In the genomic region with DNA sequence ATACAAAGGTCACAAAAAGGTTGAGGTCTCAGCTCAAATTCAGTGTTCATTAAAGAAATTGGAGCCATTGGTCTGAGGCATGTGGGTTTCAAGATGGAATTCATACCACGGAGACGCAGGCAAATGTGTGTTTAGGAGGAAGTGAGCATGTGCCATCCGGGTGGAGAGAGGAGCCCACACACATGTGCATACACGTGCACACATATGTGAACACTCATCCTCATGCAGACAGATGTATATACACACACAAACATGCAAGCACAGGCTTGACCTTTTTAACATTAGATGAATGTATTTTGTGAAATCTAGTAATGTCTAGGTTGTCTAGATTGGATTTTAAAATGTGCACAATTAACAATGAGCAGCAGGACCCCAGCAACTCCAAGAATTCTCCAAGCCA, we compare ENCODE assay signal across 27 mouse cellular contexts. TPM values are rescaled to one million over a fixed set of nuclear protein-coding genes. Genes with fewer than 3 reads are reported as not detected.
DNase-seq lines count a peak whose midpoint lies in the region; ATAC-seq and TF ChIP-seq lines count a peak whose summit lies in the region.
"Had no signal": no experiment of that assay in that cellular context is flagged by ENCODE, and none has a peak within 500 bp of the region (broad histone marks: within the 10 kb centered on the region; RNA-seq: fewer than 3 reads in every experiment).

No protein-coding gene starts in this region.

- peak; percentile 54 for DNase-seq in heart, adult 11 months
- DNase-seq in heart, postnatal 14 days, result no peak
- DNase-seq in thymus, postnatal 10 days (ENCODE audit: low spot score in 2 of 2), result no peak
- DNase-seq in gastrocnemius, postnatal 4 days (ENCODE audit: low spot score in 2 of 2), result no peak
- DNase-seq: adrenal gland, postnatal 14 days; cerebellum, adult 2 months; cerebellum, postnatal 10 days; gastrocnemius, postnatal 10 days; heart, postnatal 36 days had no signal

- intact Hi-C loops in heart, postnatal 14 days (cut with DNase I), result no loop called here

- H3K36me3 ChIP-seq in liver, embryonic 15.5 days (replicated peaks), result no peaks in the 10 kb centered on the region
- no peaks in the 10 kb centered on the region for H3K36me3 ChIP-seq in liver, embryonic 12.5 days
- H3K36me3 ChIP-seq: embryonic facial prominence, embryonic 15.5 days; heart, embryonic 12.5 days; hindbrain, embryonic 15.5 days had no signal

- H3K4me1 ChIP-seq in liver, embryonic 15.5 days (replicated peaks), result peaks cover 27% of the 10 kb centered on the region
- peaks cover 31% of the 10 kb centered on the region for H3K4me1 ChIP-seq in liver, embryonic 12.5 days
- peaks cover 42% of the 10 kb centered on the region for H3K4me1 ChIP-seq in bone marrow macrophage, adult 2 months (ENCODE audit: control insufficient read depth, insufficient read depth, low read length)

- no peaks in the 10 kb centered on the region for H3K27me3 ChIP-seq in liver, embryonic 15.5 days
- H3K27me3 ChIP-seq in liver, embryonic 12.5 days (replicated peaks), result 0 out of 2 replicates have a peak, but pooled peaks cover 4% of the 10 kb centered on the region
- H3K27me3 ChIP-seq: embryonic facial prominence, embryonic 15.5 days; hindbrain, embryonic 15.5 days; Patski had no signal

- no peak for ATAC-seq in liver, embryonic 15.5 days (ENCODE audit: insufficient read depth)
- ATAC-seq in liver, embryonic 12.5 days, result no peak
- ATAC-seq: activated CD4-positive, CD25-positive, alpha-beta regulatory T cell, adult 4 months; forebrain, embryonic 16.5 days; Patski had no signal

- TF ChIP-seq POLR2A in bone marrow macrophage, adult 2 months (IDR thresholded peaks at IDR 0.05; ENCODE audit: borderline replicate concordance, low read depth, low read length), result no peak

- H3K4me2 ChIP-seq in liver, embryonic 15.5 days, result no peak overlapping the region
- no peak overlapping the region for H3K4me2 ChIP-seq in liver, embryonic 12.5 days
- H3K4me2 ChIP-seq: embryonic facial prominence, embryonic 15.5 days; heart, embryonic 12.5 days; hindbrain, embryonic 15.5 days had no signal

- no peak overlapping the region for H3K9ac ChIP-seq in liver, embryonic 15.5 days
- no peak overlapping the region for H3K9ac ChIP-seq in liver, embryonic 12.5 days
- H3K9ac ChIP-seq: embryonic facial prominence, embryonic 15.5 days; heart, embryonic 12.5 days; hindbrain, embryonic 15.5 days had no signal

- H3K4me3 ChIP-seq in liver, embryonic 15.5 days (replicated peaks), result no peak overlapping the region
- no peak overlapping the region for H3K4me3 ChIP-seq in liver, embryonic 12.5 days
- no peak overlapping the region for H3K4me3 ChIP-seq in bone marrow macrophage, adult 2 months (ENCODE audit: insufficient read depth, low read length)
- H3K4me3 ChIP-seq: embryonic facial prominence, embryonic 15.5 days; erythroblast, embryonic 14.5 days; heart, embryonic 12.5 days; hindbrain, embryonic 15.5 days had no signal

- H3K27ac ChIP-seq in liver, embryonic 15.5 days (replicated peaks), result 0 out of 2 replicates have a peak overlapping the region, but pooled peaks have one; percentile 19
- no peak overlapping the region for H3K27ac ChIP-seq in liver, embryonic 12.5 days
- H3K27ac ChIP-seq in bone marrow macrophage, adult 2 months (ENCODE audit: insufficient read depth, low read depth, low read length), result peak overlapping the region; percentile 73
- H3K27ac ChIP-seq: embryonic facial prominence, embryonic 15.5 days; hindbrain, embryonic 15.5 days had no signal

- no peaks in the 10 kb centered on the region for H3K9me3 ChIP-seq in liver, embryonic 15.5 days (replicated peaks)
- H3K9me3 ChIP-seq in liver, embryonic 12.5 days (replicated peaks), result no peaks in the 10 kb centered on the region
- H3K9me3 ChIP-seq: embryonic facial prominence, embryonic 15.5 days; heart, embryonic 12.5 days; hindbrain, embryonic 15.5 days had no signal

- 62% methylated on average over 4 of the region's 4 CpGs for WGBS in liver, embryonic 15.5 days (ENCODE audit: insufficient replicate concordance)
- 56% methylated on average over 4 of the region's 4 CpGs for WGBS in liver, embryonic 12.5 days (ENCODE audit: insufficient replicate concordance)

- no peak for TF ChIP-seq CTCF in bone marrow macrophage, adult 2 months (IDR thresholded peaks at IDR 0.05; ENCODE audit: low read depth, low read length)

RNA-seq across cellular contexts. Expression of a gene that starts 4.0 kb away (rescaled TPM):
- 10 to 100 TPM; 62.9 to 77.3 TPM for total RNA-seq in heart, postnatal 14 days (2021)
- 7.3 and 8.8 TPM in 2 replicates for polyA plus RNA-seq in liver, embryonic 15.5 days (2015; fragmentation: Nextera tagmentation; extraction: Ambion mirVana)
- polyA plus RNA-seq in liver, embryonic 12.5 days (2016; fragmentation: Nextera tagmentation; extraction: Ambion mirVana), result 8.6 and 11.6 TPM in 2 replicates
- not detected in 2 replicates for polyA plus RNA-seq in bone marrow macrophage, adult 2 months (2012; ENCODE audit: insufficient read depth, insufficient read length, missing spikeins)
- total RNA-seq in gastrocnemius, postnatal 4 days (2021), result 100 to 1,000 TPM; 206 to 241 TPM

RNA-seq across cellular contexts. Expression of a gene that starts 6.6 kb away (rescaled TPM):
- under 1 TPM; 0.31 to 0.32 TPM for total RNA-seq in heart, postnatal 14 days (2021)
- polyA plus RNA-seq in liver, embryonic 15.5 days (2015; fragmentation: Nextera tagmentation; extraction: Ambion mirVana), result 0.17 TPM in 1 of 2 replicates, not detected in the other
- not detected in 2 replicates for polyA plus RNA-seq in liver, embryonic 12.5 days (2016; fragmentation: Nextera tagmentation; extraction: Ambion mirVana)
- 0.62 TPM in 1 of 2 replicates, not detected in the other for polyA plus RNA-seq in bone marrow macrophage, adult 2 months (2012; ENCODE audit: insufficient read depth, insufficient read length, missing spikeins)
- 1 to 10 TPM; 1.3 to 1.6 TPM for total RNA-seq in gastrocnemius, postnatal 4 days (2021)
- total RNA-seq: adrenal gland, adult 18-20 months; heart, postnatal 36 days had no signal
- polyA plus RNA-seq: activated CD4-positive, CD25-positive, alpha-beta regulatory T cell, adult 4 months; C2C12; cerebellum, adult 2 months; embryonic facial prominence, embryonic 11.5 days; embryonic facial prominence, embryonic 15.5 days; forebrain, embryonic 11.5 days; forebrain, embryonic 16.5 days; frontal cortex, adult 2 months; gonadal fat pad, adult 2 months; heart, embryonic 12.5 days; heart, embryonic 16.5 days; hindbrain, embryonic 11.5 days; hindbrain, embryonic 15.5 days had no signal

RNA-seq across cellular contexts. Expression of a gene that starts 8.4 kb away (rescaled TPM):
- total RNA-seq in heart, postnatal 14 days (2021), result 10 to 100 TPM; 39.5 to 41.3 TPM
- polyA plus RNA-seq in liver, embryonic 15.5 days (2015; fragmentation: Nextera tagmentation; extraction: Ambion mirVana), result 13.6 and 16.4 TPM in 2 replicates
- 4.9 and 5.7 TPM in 2 replicates for polyA plus RNA-seq in liver, embryonic 12.5 days (2016; fragmentation: Nextera tagmentation; extraction: Ambion mirVana)
- 95.3 and 104 TPM in 2 replicates for polyA plus RNA-seq in bone marrow macrophage, adult 2 months (2012; ENCODE audit: insufficient read depth, insufficient read length, missing spikeins)
- total RNA-seq in gastrocnemius, postnatal 4 days (2021), result 1 to 10 TPM; 5.9 to 6.6 TPM

RNA-seq across cellular contexts. Expression of a gene that starts 18.2 kb away (rescaled TPM):
- 10 to 100 TPM; 48.8 to 56.9 TPM for total RNA-seq in heart, postnatal 14 days (2021)
- polyA plus RNA-seq in liver, embryonic 15.5 days (2015; fragmentation: Nextera tagmentation; extraction: Ambion mirVana), result 136 and 151 TPM in 2 replicates
- polyA plus RNA-seq in liver, embryonic 12.5 days (2016; fragmentation: Nextera tagmentation; extraction: Ambion mirVana), result 75.3 and 75.6 TPM in 2 replicates
- 55.8 and 61.9 TPM in 2 replicates for polyA plus RNA-seq in bone marrow macrophage, adult 2 months (2012; ENCODE audit: insufficient read depth, insufficient read length, missing spikeins)
- total RNA-seq in gastrocnemius, postnatal 4 days (2021), result 10 to 100 TPM; 71.7 to 84.0 TPM

RNA-seq across cellular contexts. Expression of a gene that starts 18.5 kb away (rescaled TPM):
- total RNA-seq in heart, postnatal 14 days (2021), result 1 to 10 TPM; 2.0 to 3.7 TPM
- polyA plus RNA-seq in liver, embryonic 15.5 days (2015; fragmentation: Nextera tagmentation; extraction: Ambion mirVana), result 1.2 and 1.4 TPM in 2 replicates
- 0.91 and 1.3 TPM in 2 replicates for polyA plus RNA-seq in liver, embryonic 12.5 days (2016; fragmentation: Nextera tagmentation; extraction: Ambion mirVana)
- 0.35 and 0.40 TPM in 2 replicates for polyA plus RNA-seq in bone marrow macrophage, adult 2 months (2012; ENCODE audit: insufficient read depth, insufficient read length, missing spikeins)
- total RNA-seq in gastrocnemius, postnatal 4 days (2021), result 10 to 100 TPM; 12.7 to 14.2 TPM
